Mouse (Mus musculus) intestine, embryonic 16.5 days (tissue): ENCODE data around the gene Nup214. TPM values are rescaled to one million over a fixed set of nuclear protein-coding genes. Genes with fewer than 3 reads are reported as not detected.

Experiments used
- ATAC-seq: fragments of 200-750 bp; cut with Nextera tagmentation; 2 replicates; pipeline ENCODE4 v1.8.0; 2017; ENCODE audit warnings: moderate TSS enrichment, moderate library complexity
- H3K27ac ChIP-seq: fragments of 300-500 bp; sonication (generic); 2 replicates; pipeline ENCODE4 v1.5.1; 2014; ENCODE audit warnings: mild to moderate bottlenecking, low read length
- H3K27me3 ChIP-seq: fragments of 300-500 bp; sonication (generic); replicated peaks from 2 replicates; pipeline ENCODE4 v1.6.1; 2014; ENCODE audit warnings: low read length, control low read depth, mixed read lengths; ENCODE audit not compliant: control insufficient read depth, insufficient read depth
- H3K36me3 ChIP-seq: fragments of 300-500 bp; sonication (generic); 2 replicates; pipeline ENCODE4 v1.6.1; 2014; ENCODE audit warnings: low read length, control low read depth; ENCODE audit not compliant: control insufficient read depth, insufficient read depth
- H3K4me1 ChIP-seq: fragments of 300-500 bp; sonication (generic); 2 replicates; pipeline ENCODE4 v1.6.1; 2014; ENCODE audit warnings: low read length, control low read depth, mixed read lengths; ENCODE audit not compliant: control insufficient read depth, insufficient read depth
- H3K4me2 ChIP-seq: fragments of 300-500 bp; sonication (generic); 2 replicates; pipeline ENCODE4 v1.6.1; 2014; ENCODE audit warnings: low read depth, low read length, control low read depth
- H3K4me3 ChIP-seq: fragments of 300-500 bp; sonication (generic); 2 replicates; pipeline ENCODE4 v1.5.1; 2014; ENCODE audit warnings: mild to moderate bottlenecking, low read length
- H3K9ac ChIP-seq: fragments of 300-500 bp; sonication (generic); 2 replicates; pipeline ENCODE4 v1.6.1; 2014; ENCODE audit warnings: low read depth, low read length
- H3K9me3 ChIP-seq: fragments of 300-500 bp; sonication (generic); 2 replicates; pipeline ENCODE4 v1.6.1; 2016; ENCODE audit warnings: low read length, control low read depth; ENCODE audit not compliant: control insufficient read depth
- WGBS: fragments of 180-500 bp; shearing (Covaris S2); extraction: QIAGEN DNeasy Blood & Tissue Kit; methylation state at CpG from one replicate; pipeline ENCODE4 v1.1.7; 2014; 5-methylcytosine and 5-hydroxymethylcytosine counted together
- polyA plus RNA-seq: library from polyadenylated mRNA; unstranded; fragments of >200 nt; fragmentation: Nextera tagmentation; extraction: Ambion mirVana; gene quantifications from 2 replicates; pipeline ENCODE4 v1.2.1, GENCODE M21; 2015

The Nup214 gene
- polyA plus RNA-seq, 1 experiment from 2014 or later = 71.9 TPM

- Histone ChIP-seq H3K9me3 (no peaks in the 10 kb centered on the region), H3K4me3 (no peak overlapping the region), H3K9ac (no peak overlapping the region), H3K36me3 (no peaks in the 10 kb centered on the region), H3K4me1 (peaks cover 2% of the 10 kb centered on the region; the same call in 1 of the 2 replicates), H3K4me2 (no peak overlapping the region), H3K27me3 (no peaks in the 10 kb centered on the region), H3K27ac (no peak overlapping the region)
- 94% methylated on average over 8 of the region's 8 CpGs for WGBS
- ATAC-seq = no peak
These were observed 13.2 kb upstream of the Nup214 start for GRCm38 (mm10) chr2:31960986-31961385.

GRCm38 (mm10) chr2:31961791-31962222 lies 12.4 kb upstream of the Nup214 start:
- Histone ChIP-seq H3K4me2 (no peak overlapping the region), H3K27me3 (no peaks in the 10 kb centered on the region), H3K36me3 (no peaks in the 10 kb centered on the region), H3K4me1 (peaks cover 2% of the 10 kb centered on the region; the same call in 1 of the 2 replicates), H3K27ac (no peak overlapping the region), H3K4me3 (no peak overlapping the region), H3K9me3 (no peaks in the 10 kb centered on the region), H3K9ac (no peak overlapping the region)
- WGBS = 70% methylated on average over 4 of the region's 4 CpGs
- ATAC-seq = peak; percentile 71

- peak; percentile 60 for ATAC-seq
- 66% methylated on average over 8 of the region's 8 CpGs for WGBS
- H3K4me3 ChIP-seq = no peak overlapping the region
- H3K4me1 ChIP-seq = peaks cover 2% of the 10 kb centered on the region; the same call in 1 of the 2 replicates
- no peaks in the 10 kb centered on the region for H3K27me3 ChIP-seq
- no peaks in the 10 kb centered on the region for H3K9me3 ChIP-seq
- H3K36me3 ChIP-seq = no peaks in the 10 kb centered on the region
- no peak overlapping the region for H3K4me2 ChIP-seq
- peak overlapping the region; percentile 39; the same call in 1 of the 2 replicates for H3K9ac ChIP-seq
- H3K27ac ChIP-seq = no peak overlapping the region
These were observed 11.6 kb upstream of the Nup214 start for GRCm38 (mm10) chr2:31962501-31963224.

- Histone ChIP-seq H3K4me2 (no peak overlapping the region), H3K9ac (no peak overlapping the region), H3K36me3 (no peaks in the 10 kb centered on the region), H3K27ac (no peak overlapping the region), H3K4me3 (no peak overlapping the region), H3K4me1 (peaks cover 2% of the 10 kb centered on the region; the same call in 1 of the 2 replicates), H3K9me3 (no peaks in the 10 kb centered on the region), H3K27me3 (no peaks in the 10 kb centered on the region)
- ATAC-seq = 0 out of 2 replicates have a peak, but pooled peaks have one; percentile 47
- WGBS = 76% methylated on average over 7 of the region's 7 CpGs
These were observed 10.7 kb upstream of the Nup214 start for GRCm38 (mm10) chr2:31963491-31963890.

GRCm38 (mm10) chr2:31964191-31964590 lies 10.0 kb upstream of the Nup214 start:
- peaks cover 2% of the 10 kb centered on the region; the same call in 1 of the 2 replicates for H3K4me1 ChIP-seq
- H3K36me3 ChIP-seq = no peaks in the 10 kb centered on the region
- 68% methylated on average over 3 of the region's 3 CpGs for WGBS
- no peak overlapping the region for H3K4me3 ChIP-seq
- H3K4me2 ChIP-seq = no peak overlapping the region
- no peak overlapping the region for H3K9ac ChIP-seq
- no peak for ATAC-seq
- no peak overlapping the region for H3K27ac ChIP-seq
- no peaks in the 10 kb centered on the region for H3K27me3 ChIP-seq
- no peaks in the 10 kb centered on the region for H3K9me3 ChIP-seq

- H3K4me3 ChIP-seq = no peak overlapping the region
- no peak for ATAC-seq
- H3K36me3 ChIP-seq = no peaks in the 10 kb centered on the region
- H3K27ac ChIP-seq = no peak overlapping the region
- no peaks in the 10 kb centered on the region for H3K27me3 ChIP-seq
- peaks cover 2% of the 10 kb centered on the region; the same call in 1 of the 2 replicates for H3K4me1 ChIP-seq
- H3K4me2 ChIP-seq = no peak overlapping the region
- no peaks in the 10 kb centered on the region for H3K9me3 ChIP-seq
- H3K9ac ChIP-seq = no peak overlapping the region
These were observed 9.1 kb upstream of the Nup214 start for GRCm38 (mm10) chr2:31965110-31965509.

- no peak overlapping the region for H3K4me3 ChIP-seq
- no peak overlapping the region for H3K4me2 ChIP-seq
- peaks cover 2% of the 10 kb centered on the region; the same call in 1 of the 2 replicates for H3K4me1 ChIP-seq
- H3K9ac ChIP-seq = no peak overlapping the region
- H3K27me3 ChIP-seq = no peaks in the 10 kb centered on the region
- no peaks in the 10 kb centered on the region for H3K36me3 ChIP-seq
- WGBS = 60% methylated on average over 8 of the region's 8 CpGs
- no peak overlapping the region for H3K27ac ChIP-seq
- H3K9me3 ChIP-seq = no peaks in the 10 kb centered on the region
- ATAC-seq = no peak
These were observed 7.4 kb upstream of the Nup214 start for GRCm38 (mm10) chr2:31966801-31967200.

GRCm38 (mm10) chr2:31972589-31972988 lies 1.6 kb upstream of the Nup214 start:
- WGBS = 84% methylated on average over 4 of the region's 4 CpGs

GRCm38 (mm10) chr2:31974809-31975371 lies 654 bp downstream of the Nup214 start:
- ATAC-seq = 0 out of 2 replicates have a peak, but pooled peaks have one; percentile 4
- peaks cover 6% of the 10 kb centered on the region; the same call in 1 of the 2 replicates for H3K4me1 ChIP-seq
- WGBS = 9% methylated on average over 13 of the region's 13 CpGs
- H3K4me3 ChIP-seq = peak overlapping the region; percentile 74
- peak overlapping the region; percentile 55; the same call in 1 of the 2 replicates for H3K27ac ChIP-seq
- no peaks in the 10 kb centered on the region for H3K9me3 ChIP-seq
- peak overlapping the region; percentile 86 for H3K4me2 ChIP-seq
- no peaks in the 10 kb centered on the region for H3K27me3 ChIP-seq
- H3K9ac ChIP-seq = peak overlapping the region; percentile 95
- peaks cover 9% of the 10 kb centered on the region for H3K36me3 ChIP-seq

More at GRCm38 (mm10) chr2:31972589-31972988, 1.6 kb upstream of the Nup214 start:
- H3K9ac ChIP-seq = no peak overlapping the region
- H3K36me3 ChIP-seq = peaks cover 3% of the 10 kb centered on the region
- no peak overlapping the region for H3K27ac ChIP-seq
- no peak overlapping the region for H3K4me2 ChIP-seq
- H3K4me3 ChIP-seq = no peak overlapping the region
- H3K27me3 ChIP-seq = no peaks in the 10 kb centered on the region
- H3K9me3 ChIP-seq = no peaks in the 10 kb centered on the region
- no peak for ATAC-seq
- H3K4me1 ChIP-seq = peaks cover 6% of the 10 kb centered on the region; the same call in 1 of the 2 replicates
